Mouse (Mus musculus): ENCODE measurements around the gene Irx2. TPM values are rescaled to one million over a fixed set of nuclear protein-coding genes. Genes with fewer than 3 reads are reported as not detected.
A peak's percentile ranks its signal among the peaks of the same experiment; 100 is the strongest.

Gene Irx2
- total RNA-seq (2021) = under 1 TPM; 0.23 to 0.43 TPM
- long read RNA-seq, experiment 1, partial matches to known transcripts = 0 of 1 reads
- long read RNA-seq, experiment 1, other reads (novel, unspliced or antisense) = 0 of 1 reads
- long read RNA-seq, experiment 2 = 0 reads

- DNase-seq = peak; percentile 68 to 79
These were observed at the start of gene Irx2 for GRCm38 (mm10) chr13:72628462-72628916. Irx2 (plus strand) TSS chr13:72628820.

- DNase-seq = no peak
These were observed 47.3 kb upstream of the Irx2 start for GRCm38 (mm10) chr13:72581276-72581675.

GRCm38 (mm10) chr13:72592526-72592925 lies 36.1 kb upstream of the Irx2 start:
- DNase-seq = no peak

- no peak for DNase-seq
These were observed 35.3 kb upstream of the Irx2 start for GRCm38 (mm10) chr13:72593310-72593709.

- no peak for DNase-seq
These were observed 34.9 kb upstream of the Irx2 start for GRCm38 (mm10) chr13:72593710-72594111.

- no peak for DNase-seq
These were observed 29.4 kb upstream of the Irx2 start for GRCm38 (mm10) chr13:72599254-72599653.

- no peak for DNase-seq
These were observed 19.9 kb upstream of the Irx2 start for GRCm38 (mm10) chr13:72608706-72609105.

GRCm38 (mm10) chr13:72610277-72610676 lies 18.3 kb upstream of the Irx2 start:
- DNase-seq = no peak

- peak in 1 of 2 experiments; percentile 27 for DNase-seq
These were observed 4.4 kb upstream of the Irx2 start for GRCm38 (mm10) chr13:72623926-72624846.

GRCm38 (mm10) chr13:72624847-72625170 lies 3.8 kb upstream of the Irx2 start:
- no peak for DNase-seq

GRCm38 (mm10) chr13:72625236-72625950 lies 3.2 kb upstream of the Irx2 start:
- no peak for DNase-seq

- no peak for DNase-seq
These were observed 964 bp upstream of the Irx2 start for GRCm38 (mm10) chr13:72627391-72628321.

GRCm38 (mm10) chr13:72628935-72629631 lies 463 bp downstream of the Irx2 start:
- DNase-seq = no peak

- no peak for DNase-seq
These were observed 1.2 kb downstream of the Irx2 start for GRCm38 (mm10) chr13:72629806-72630205.

GRCm38 (mm10) chr13:72630501-72631372 lies 2.1 kb downstream of the Irx2 start:
- no peak for DNase-seq

- no peak for DNase-seq
These were observed 2.9 kb downstream of the Irx2 start for GRCm38 (mm10) chr13:72631373-72632021.

- DNase-seq = no peak
These were observed 3.7 kb downstream of the Irx2 start for GRCm38 (mm10) chr13:72632361-72632760.

GRCm38 (mm10) chr13:72633097-72633496 lies 4.5 kb downstream of the Irx2 start:
- DNase-seq = no peak

- no peak for DNase-seq
These were observed 6.2 kb downstream of the Irx2 start for GRCm38 (mm10) chr13:72634752-72635315.
